Mouse (Mus musculus) kidney, embryonic 14.5 days (tissue): ENCODE measurements at regions not wholly inside any gene's neighbourhood (a gene's known extent, or its start where the extent isn't known, plus 50 kb on each side); places are given as distances from the start of the nearest gene placed in this dataset.
"Not testable (repeated sequence)": the region's sequence is repeated elsewhere in the genome, so short reads cannot be mapped to it uniquely, and the experiment has no call there.

ENCODE experiments used
- ATAC-seq: fragments of 200-750 bp; cut with Nextera tagmentation; 2 replicates; pipeline ENCODE4 v1.8.0; 2017; ENCODE audit warnings: moderate number of reproducible peaks, mild to moderate bottlenecking, moderate TSS enrichment, moderate library complexity; ENCODE audit not compliant: low FRiP score, low TSS enrichment
- H3K27ac ChIP-seq: fragments of 300-500 bp; sonication (generic); 2 replicates; pipeline ENCODE4 v1.5.1; 2014; ENCODE audit warnings: low read depth, mild to moderate bottlenecking, low read length, moderate library complexity, mixed read lengths
- H3K27me3 ChIP-seq: fragments of 300-500 bp; sonication (generic); 2 replicates; pipeline ENCODE4 v1.6.1; 2014; ENCODE audit warnings: mild to moderate bottlenecking, low read length; ENCODE audit not compliant: control insufficient read depth, insufficient read depth
- H3K36me3 ChIP-seq: fragments of 300-500 bp; sonication (generic); 2 replicates; pipeline ENCODE4 v1.6.1; 2014; ENCODE audit warnings: low read length, mixed read lengths; ENCODE audit not compliant: control insufficient read depth, insufficient read depth
- H3K4me1 ChIP-seq: fragments of 300-500 bp; sonication (generic); 2 replicates; pipeline ENCODE4 v1.6.1; 2014; ENCODE audit warnings: low read length, mixed read lengths; ENCODE audit not compliant: control insufficient read depth, insufficient read depth
- H3K4me2 ChIP-seq: fragments of 300-500 bp; sonication (generic); replicated peaks from 2 replicates; pipeline ENCODE4 v1.6.1; 2014; ENCODE audit warnings: low read depth, mild to moderate bottlenecking, low read length
- H3K4me3 ChIP-seq: fragments of 300-500 bp; sonication (generic); 2 replicates; pipeline ENCODE4 v1.5.1; 2014; ENCODE audit warnings: mild to moderate bottlenecking, low read length
- H3K9ac ChIP-seq: fragments of 300-500 bp; sonication (generic); 2 replicates; pipeline ENCODE4 v1.6.1; 2014; ENCODE audit warnings: low read depth, mild to moderate bottlenecking, low read length, moderate library complexity
- H3K9me3 ChIP-seq: fragments of 300-500 bp; sonication (generic); 2 replicates; pipeline ENCODE4 v1.6.1; 2016; ENCODE audit warnings: low read length; ENCODE audit not compliant: control insufficient read depth
- WGBS: fragments of 180-500 bp; shearing (Covaris S2); extraction: QIAGEN DNeasy Blood & Tissue Kit; methylation state at CpG from one replicate; pipeline ENCODE4 v1.1.7; 2014; 5-methylcytosine and 5-hydroxymethylcytosine counted together

GRCm38 (mm10) chr1:103986867-103987266 lies 781.5 kb upstream of the Cdh20 start:
- Histone ChIP-seq H3K9ac (no peak overlapping the region), H3K27ac (no peak overlapping the region), H3K27me3 (no peaks in the 10 kb centered on the region), H3K9me3 (no peaks in the 10 kb centered on the region), H3K4me3 (no peak overlapping the region), H3K4me1 (no peaks in the 10 kb centered on the region), H3K36me3 (no peaks in the 10 kb centered on the region), H3K4me2 (no peak overlapping the region)
- 16% methylated on average over 1 of the region's 1 CpGs for WGBS
- peak; percentile 46; the same call in 1 of the 2 replicates for ATAC-seq

- H3K4me3 ChIP-seq, H3K27me3 ChIP-seq, H3K4me1 ChIP-seq, H3K27ac ChIP-seq, H3K9me3 ChIP-seq, H3K36me3 ChIP-seq, H3K4me2 ChIP-seq, ATAC-seq, H3K9ac ChIP-seq: not testable (repeated sequence)
Observed at GRCm38 (mm10) chr1:104002906-104003305, 765.4 kb upstream of the Cdh20 start.

GRCm38 (mm10) chr1:104029670-104030069 lies 738.7 kb upstream of the Cdh20 start:
- Histone ChIP-seq H3K27ac (no peak overlapping the region), H3K4me1 (no peaks in the 10 kb centered on the region), H3K36me3 (no peaks in the 10 kb centered on the region), H3K27me3 (no peaks in the 10 kb centered on the region), H3K9ac (no peak overlapping the region), H3K4me3 (no peak overlapping the region), H3K9me3 (no peaks in the 10 kb centered on the region), H3K4me2 (no peak overlapping the region)
- ATAC-seq, result no peak

- Histone ChIP-seq H3K9me3 (no peaks in the 10 kb centered on the region), H3K27me3 (no peaks in the 10 kb centered on the region), H3K4me1 (no peaks in the 10 kb centered on the region), H3K27ac (no peak overlapping the region), H3K36me3 (no peaks in the 10 kb centered on the region), H3K4me2 (no peak overlapping the region), H3K4me3 (no peak overlapping the region), H3K9ac (no peak overlapping the region)
- no peak for ATAC-seq
- WGBS, result 100% methylated on average over 1 of the region's 1 CpGs
Observed at GRCm38 (mm10) chr1:104048440-104048839, 719.9 kb upstream of the Cdh20 start.

- ATAC-seq, result no peak
- H3K9me3 ChIP-seq, result no peaks in the 10 kb centered on the region
- H3K27me3 ChIP-seq, result no peaks in the 10 kb centered on the region
- H3K36me3 ChIP-seq, result no peaks in the 10 kb centered on the region
- 76% methylated on average over 4 of the region's 4 CpGs for WGBS
- no peak overlapping the region for H3K9ac ChIP-seq
- H3K27ac ChIP-seq, result no peak overlapping the region
- no peaks in the 10 kb centered on the region for H3K4me1 ChIP-seq
- no peak overlapping the region for H3K4me2 ChIP-seq
- H3K4me3 ChIP-seq, result no peak overlapping the region
Observed at GRCm38 (mm10) chr1:104049169-104049948, 719.0 kb upstream of the Cdh20 start.
